Mouse (Mus musculus): ENCODE measurements around the gene Tubgcp6.

- no peak for TF ChIP-seq TAL1 (IDR thresholded peaks at IDR 0.05; ENCODE audit: low read length)
- no peak for TF ChIP-seq GATA1 (IDR thresholded peaks at IDR 0.05; ENCODE audit: low read length)
Observed at GRCm38 (mm10) chr15:89097450-89097849, 25.5 kb downstream of the Tubgcp6 start.

Measured in erythroblast, embryonic 14.5 days (primary cell).